Mouse (Mus musculus) MEL (cell line): ENCODE measurements around the gene Mdh2. TPM values are rescaled to one million over a fixed set of nuclear protein-coding genes. Genes with fewer than 3 reads are reported as not detected.

Source experiments
- DNase-seq: peaks from one replicate; pipeline ENCODE4 v3.0.0; 2011; ENCODE audit warnings: low read depth, low spot score
- H3K27ac ChIP-seq: 2 replicates; pipeline ENCODE4 v1.5.1; 2012; ENCODE audit warnings: low read depth, mild to moderate bottlenecking, control low read depth, low read length, moderate library complexity; ENCODE audit not compliant: control insufficient read depth
- H3K27me3 ChIP-seq, 2 experiments: fragments of 150-350 bp in 1 of 2; sonication (generic) in 1 of 2; 2 replicates each; pipeline ENCODE4 v1.6.1; 2012; ENCODE audit warnings: low read length in 2 of 2, mild to moderate bottlenecking in 2 of 2, improper control_type of control experiment in 1 of 2, moderate library complexity in 1 of 2; ENCODE audit not compliant: insufficient read depth in 2 of 2, control insufficient read depth in 1 of 2
- H3K36me3 ChIP-seq, 2 experiments: 2 replicates each; pipeline ENCODE4 v1.6.1; 2012 to 2014; ENCODE audit warnings: low read length in 2 of 2, improper control_type of control experiment in 1 of 2, inconsistent platforms in 1 of 2, mild to moderate bottlenecking in 1 of 2; ENCODE audit not compliant: insufficient read depth in 2 of 2, control insufficient read depth in 1 of 2
- H3K4me1 ChIP-seq, 2 experiments: fragments of 150-350 bp in 1 of 2; sonication (generic) in 1 of 2; 2 replicates each; pipeline ENCODE4 v1.6.1; 2012; ENCODE audit warnings: low read length in 2 of 2, improper control_type of control experiment in 1 of 2, mild to moderate bottlenecking in 1 of 2; ENCODE audit not compliant: insufficient read depth in 2 of 2, control insufficient read depth in 1 of 2
- H3K4me3 ChIP-seq, 2 experiments: fragments of 150-350 bp in 1 of 2; sonication (generic) in 1 of 2; 2 replicates each; pipeline ENCODE4 v1.5.1; 2012; ENCODE audit warnings: low read depth in 2 of 2, low read length in 2 of 2, mild to moderate bottlenecking in 2 of 2, moderate library complexity in 2 of 2, control low read depth in 1 of 2, improper control_type of control experiment in 1 of 2; ENCODE audit not compliant: control insufficient read depth in 1 of 2, insufficient read depth in 1 of 2
- H3K79me2 ChIP-seq: 2 replicates; pipeline ENCODE4 v1.6.1; 2012; ENCODE audit warnings: mild to moderate bottlenecking, low read length, moderate library complexity; ENCODE audit not compliant: control insufficient read depth, poor library complexity, insufficient read depth
- H3K9ac ChIP-seq: 2 replicates; pipeline ENCODE4 v1.6.1; 2012; ENCODE audit warnings: low read depth, mild to moderate bottlenecking, control low read depth, low read length, moderate library complexity; ENCODE audit not compliant: control insufficient read depth, poor library complexity, severe bottlenecking
- H3K9me3 ChIP-seq: fragments of 150-350 bp; sonication (generic); replicated peaks from 2 replicates; pipeline ENCODE4 v1.6.1; 2012; ENCODE audit warnings: mild to moderate bottlenecking, low read length, improper control_type of control experiment, moderate library complexity; ENCODE audit not compliant: insufficient read depth
- BHLHE40 ChIP-seq: IDR thresholded peaks from 2 replicates; pipeline ENCODE4 v1.6.1; 2012; ENCODE audit warnings: low read depth, mild to moderate bottlenecking, inconsistent platforms, low read length, improper control_type of control experiment, borderline replicate concordance
- CHD1 ChIP-seq: IDR thresholded peaks from 2 replicates; pipeline ENCODE4 v1.6.1; 2012; ENCODE audit warnings: low read depth, mild to moderate bottlenecking, inconsistent platforms, low read length, improper control_type of control experiment
- CHD2 ChIP-seq: IDR thresholded peaks from 2 replicates; pipeline ENCODE4 v1.6.1; 2011; ENCODE audit warnings: low read length, improper control_type of control experiment
- CTCF ChIP-seq, 3 experiments: IDR thresholded peaks in 2 of 3; conservative IDR thresholded peaks in 1 of 3; 2 replicates each; pipeline ENCODE4 v1.5.1; 2011 to 2012; ENCODE audit warnings: low read length in 3 of 3, low read depth in 2 of 3, mild to moderate bottlenecking in 2 of 3, improper control_type of control experiment in 1 of 3, inconsistent platforms in 1 of 3, mixed read lengths in 1 of 3, moderate library complexity in 1 of 3; ENCODE audit not compliant: control insufficient read depth in 1 of 3, insufficient read depth in 1 of 3, poor library complexity in 1 of 3, severe bottlenecking in 1 of 3
- ETS1 ChIP-seq: IDR thresholded peaks from 2 replicates; pipeline ENCODE4 v1.6.1; 2012; ENCODE audit warnings: low read depth, mild to moderate bottlenecking, inconsistent platforms, low read length, improper control_type of control experiment, moderate library complexity
- GABPA ChIP-seq: IDR thresholded peaks from 2 replicates; pipeline ENCODE4 v1.6.1; 2012; ENCODE audit warnings: low read depth, mild to moderate bottlenecking, inconsistent platforms, low read length, improper control_type of control experiment, moderate library complexity
- GATA1 ChIP-seq: IDR thresholded peaks from 2 replicates; pipeline ENCODE4 v1.6.1; 2011; ENCODE audit warnings: low read depth, low read length, improper control_type of control experiment
- HCFC1 ChIP-seq: IDR thresholded peaks from 2 replicates; pipeline ENCODE4 v1.6.1; 2012; ENCODE audit warnings: low read depth, mild to moderate bottlenecking, inconsistent platforms, low read length, improper control_type of control experiment, moderate library complexity
- JUND ChIP-seq: IDR thresholded peaks from 2 replicates; pipeline ENCODE4 v1.6.1; 2011; ENCODE audit warnings: low read depth, mild to moderate bottlenecking, improper control_type of control experiment, low read length
- KAT2A ChIP-seq: conservative IDR thresholded peaks from 2 replicates; pipeline ENCODE4 v1.6.1; 2012; ENCODE audit warnings: low read depth, low read length, improper control_type of control experiment, inconsistent platforms
- MAX ChIP-seq: IDR thresholded peaks from 2 replicates; pipeline ENCODE4 v1.6.1; 2011; ENCODE audit warnings: low read length, improper control_type of control experiment
- MAZ ChIP-seq: IDR thresholded peaks from 2 replicates; pipeline ENCODE4 v1.6.1; 2012; ENCODE audit warnings: low read depth, mild to moderate bottlenecking, inconsistent platforms, low read length, improper control_type of control experiment
- MEF2A ChIP-seq: IDR thresholded peaks from 2 replicates; pipeline ENCODE4 v1.6.1; 2014; ENCODE audit warnings: low read depth, mild to moderate bottlenecking, inconsistent platforms, low read length, improper control_type of control experiment; ENCODE audit not compliant: poor library complexity, insufficient replicate concordance, severe bottlenecking; ENCODE audit errors: extremely low read depth
- MYB ChIP-seq: IDR thresholded peaks from 2 replicates; pipeline ENCODE4 v1.6.1; 2011; ENCODE audit warnings: mild to moderate bottlenecking, low read depth, low read length, improper control_type of control experiment
- MYC ChIP-seq: IDR thresholded peaks from 2 replicates; pipeline ENCODE4 v1.6.1; 2011; ENCODE audit warnings: low read depth, mild to moderate bottlenecking, low read length, improper control_type of control experiment, moderate library complexity
- NELFE ChIP-seq: IDR thresholded peaks from 2 replicates; pipeline ENCODE4 v1.6.1; 2011; ENCODE audit warnings: low read depth, low read length, improper control_type of control experiment
- NRF1 ChIP-seq: IDR thresholded peaks from 2 replicates; pipeline ENCODE4 v1.6.1; 2014; ENCODE audit warnings: low read depth, mild to moderate bottlenecking, inconsistent platforms, low read length, improper control_type of control experiment, moderate library complexity; ENCODE audit not compliant: poor library complexity, insufficient read depth, severe bottlenecking
- POLR2AphosphoS2 ChIP-seq: IDR thresholded peaks from 2 replicates; pipeline ENCODE4 v1.6.1; 2011; ENCODE audit warnings: low read length, improper control_type of control experiment
- POLR2AphosphoS5 ChIP-seq: IDR thresholded peaks from 2 replicates; pipeline ENCODE4 v1.6.1; 2012; ENCODE audit warnings: low read depth, borderline replicate concordance, mild to moderate bottlenecking, inconsistent platforms, low read length, moderate library complexity, mixed read lengths
- SIN3A ChIP-seq: IDR thresholded peaks from 2 replicates; pipeline ENCODE4 v1.6.1; 2012; ENCODE audit warnings: low read length, improper control_type of control experiment, inconsistent platforms
- TAL1 ChIP-seq: IDR thresholded peaks from 2 replicates; pipeline ENCODE4 v1.6.1; 2012; ENCODE audit warnings: mild to moderate bottlenecking, inconsistent platforms, low read length, moderate library complexity, mixed read lengths
- TCF12 ChIP-seq: IDR thresholded peaks from 2 replicates; pipeline ENCODE4 v1.6.1; 2014; ENCODE audit warnings: low read depth, mild to moderate bottlenecking, inconsistent platforms, low read length, improper control_type of control experiment, moderate library complexity
- UBTF ChIP-seq: IDR thresholded peaks from 2 replicates; pipeline ENCODE4 v1.6.1; 2012; ENCODE audit warnings: low read depth, mild to moderate bottlenecking, inconsistent platforms, low read length, improper control_type of control experiment, moderate library complexity, borderline replicate concordance; ENCODE audit not compliant: insufficient read depth
- USF1 ChIP-seq: IDR thresholded peaks from 2 replicates; pipeline ENCODE4 v1.6.1; 2014; ENCODE audit warnings: low read depth, mild to moderate bottlenecking, inconsistent platforms, low read length, improper control_type of control experiment, moderate library complexity
- USF2 ChIP-seq, 2 experiments: IDR thresholded peaks; 2 replicates each; pipeline ENCODE4 v1.6.1; 2011 to 2012; ENCODE audit warnings: improper control_type of control experiment in 2 of 2, low read length in 2 of 2, borderline replicate concordance in 1 of 2, inconsistent platforms in 1 of 2, low read depth in 1 of 2, mild to moderate bottlenecking in 1 of 2; ENCODE audit not compliant: insufficient read depth in 1 of 2
- ZC3H11A ChIP-seq: IDR thresholded peaks from 2 replicates; pipeline ENCODE4 v1.6.1; 2012; ENCODE audit warnings: low read depth, mild to moderate bottlenecking, inconsistent platforms, low read length, improper control_type of control experiment
- ZMIZ1 ChIP-seq: IDR thresholded peaks from 2 replicates; pipeline ENCODE4 v1.6.1; 2012; ENCODE audit warnings: low read depth, mild to moderate bottlenecking, inconsistent platforms, low read length, improper control_type of control experiment, moderate library complexity
- ZNF384 ChIP-seq: IDR thresholded peaks from 2 replicates; pipeline ENCODE4 v1.6.1; 2012; ENCODE audit warnings: low read depth, mild to moderate bottlenecking, inconsistent platforms, low read length, improper control_type of control experiment
- polyA plus RNA-seq, 2 experiments: library from polyadenylated mRNA; stranded (reverse) in 1 of 2; unstranded in 1 of 2; fragments of >175 nt in 1 of 2; fragments of >200 nt in 1 of 2; gene quantifications; 2 replicates each; pipeline versions ENCODE4 v1.2.1 to v1.2.4; 2012; ENCODE audit warnings: low replicate concordance in 2 of 2, low read depth in 1 of 2; ENCODE audit not compliant: insufficient read length in 2 of 2, insufficient read depth in 1 of 2, missing spikeins in 1 of 2
- total RNA-seq: library from RNA; depleted of rRNA; stranded (reverse); fragments of 300-350 nt; gene quantifications from 2 replicates; pipeline ENCODE4 v1.2.3, GENCODE M21; 2012

Mdh2 gene
- total and polyA plus RNA-seq, 3 experiments: 207 to 1,097 (median 465) TPM

DNA sequence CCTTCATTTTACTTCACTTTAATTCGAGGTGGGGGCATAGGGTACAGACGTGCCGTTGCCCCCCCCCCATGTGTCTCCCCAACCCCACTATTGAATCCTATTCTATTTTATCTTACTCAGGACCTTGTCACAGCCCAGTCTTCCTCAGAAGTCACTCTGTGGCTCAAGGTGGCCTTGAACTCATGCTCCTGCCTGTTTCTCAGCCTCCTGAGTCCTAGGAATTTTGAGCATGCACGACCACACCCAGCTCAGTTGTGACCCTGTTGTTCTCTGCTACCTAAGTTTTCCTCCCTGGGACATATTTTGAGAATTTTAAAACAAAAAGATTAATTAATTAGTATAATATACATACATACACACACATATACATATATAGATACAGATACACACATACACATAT, 25.4 kb downstream of the Mdh2 start:
- Histone ChIP-seq H3K36me3 (no peaks in the 10 kb centered on the region), H3K27ac (no peak overlapping the region), H3K27me3 (peaks cover 0 to 8% of the 10 kb centered on the region in 2 experiments; a peak in 2 of 4 replicates), H3K9me3 (no peaks in the 10 kb centered on the region), H3K4me3 (no peak overlapping the region), H3K79me2 (no peaks in the 10 kb centered on the region), H3K9ac (no peak overlapping the region), H3K4me1 (no peaks in the 10 kb centered on the region)
- DNase-seq: no peak
- TF ChIP-seq MEF2A: no peak
- no peak for TF ChIP-seq HCFC1
- no peak for TF ChIP-seq JUND
- TF ChIP-seq ZC3H11A: no peak
- TF ChIP-seq MAZ: no peak
- no peak for TF ChIP-seq TAL1
- TF ChIP-seq CTCF (IDR thresholded peaks at IDR 0.05 in 2 of 3, conservative IDR thresholded peaks at IDR 0.05 in 1 of 3; ENCODE audit: control insufficient read depth in 1 of 3, insufficient read depth in 1 of 3, low read depth in 2 of 3, low read length in 3 of 3, poor library complexity in 1 of 3, severe bottlenecking in 1 of 3): no peak
- no peak for TF ChIP-seq ETS1
- TF ChIP-seq GATA1: no peak
- TF ChIP-seq BHLHE40: no peak
- TF ChIP-seq USF2 (IDR thresholded peaks at IDR 0.05; ENCODE audit: borderline replicate concordance in 1 of 2, insufficient read depth in 1 of 2, low read depth in 1 of 2, low read length in 2 of 2): no peak
- TF ChIP-seq TCF12: no peak
- no peak for TF ChIP-seq ZNF384
- TF ChIP-seq POLR2AphosphoS5: no peak
- TF ChIP-seq KAT2A: no peak
- no peak for TF ChIP-seq NRF1

DNA sequence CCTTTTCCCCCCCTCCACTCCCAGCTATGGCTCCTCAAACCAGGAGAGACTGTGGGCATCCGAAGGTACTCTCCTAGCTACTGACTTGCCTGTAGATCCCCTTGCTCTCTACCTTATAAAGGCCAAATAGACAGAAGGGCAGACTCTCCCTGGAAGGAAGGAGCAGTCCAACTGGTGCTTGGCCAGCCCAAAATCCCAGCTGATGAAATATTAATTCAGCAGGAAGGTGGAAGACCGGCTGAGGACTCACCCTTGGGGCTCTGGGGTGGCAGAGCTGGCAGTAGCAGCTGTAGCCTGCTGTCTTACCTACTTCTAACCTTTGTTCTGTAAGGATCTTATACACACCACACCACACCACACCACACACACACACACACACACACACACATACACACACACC, 26.5 kb downstream of the Mdh2 start:
- Histone ChIP-seq H3K36me3 (no peaks in the 10 kb centered on the region), H3K27me3 (peaks cover 2 to 14% of the 10 kb centered on the region in 2 experiments), H3K4me1 (no peaks in the 10 kb centered on the region)
- TF ChIP-seq GABPA (no peak), POLR2AphosphoS2 (no peak), MYC (no peak), USF2 (IDR thresholded peaks at IDR 0.05; ENCODE audit: borderline replicate concordance in 1 of 2, insufficient read depth in 1 of 2, low read depth in 1 of 2, low read length in 2 of 2) (no peak), POLR2AphosphoS5 (no peak), CTCF (IDR thresholded peaks at IDR 0.05 in 2 of 3, conservative IDR thresholded peaks at IDR 0.05 in 1 of 3; ENCODE audit: control insufficient read depth in 1 of 3, insufficient read depth in 1 of 3, low read depth in 2 of 3, low read length in 3 of 3, poor library complexity in 1 of 3, severe bottlenecking in 1 of 3) (no peak), ZMIZ1 (no peak), USF1 (no peak), CHD2 (no peak), MAZ (no peak), MAX (no peak), SIN3A (no peak), CHD1 (no peak), HCFC1 (no peak), NELFE (no peak), UBTF (no peak), TCF12 (no peak), MYB (no peak), ETS1 (no peak)
- TF ChIP-seq, all 39 proteins: peak for 0
- DNase-seq: no peak
- Histone ChIP-seq H3K27ac (no peak overlapping the region), H3K9ac (no peak overlapping the region), H3K9me3 (no peaks in the 10 kb centered on the region), H3K79me2 (no peaks in the 10 kb centered on the region), H3K4me3 (no peak overlapping the region)
